Mouse (Mus musculus) forebrain, embryonic 11.5 days (tissue): ENCODE results near the gene 2310061I04Rik. TPM values are rescaled to one million over a fixed set of nuclear protein-coding genes. Genes with fewer than 3 reads are reported as not detected.

Source experiments
- ATAC-seq: fragments of 200-750 bp; cut with Nextera tagmentation; replicated peaks from 2 replicates; pipeline ENCODE4 v1.8.0; 2017; ENCODE audit warnings: moderate TSS enrichment; ENCODE audit not compliant: low FRiP score
- DNase-seq: peaks from one replicate; pipeline ENCODE4 v3.0.0-alpha.2; 2017; ENCODE audit warnings: low spot score
- H3K27ac ChIP-seq: fragments of 300-500 bp; sonication (generic); 2 replicates; pipeline ENCODE4 v1.5.1; 2014; ENCODE audit warnings: low read depth, low read length
- H3K27me3 ChIP-seq: fragments of 300-500 bp; sonication (generic); 2 replicates; pipeline ENCODE4 v1.6.1; 2014; ENCODE audit warnings: mild to moderate bottlenecking, low read length, mixed read lengths; ENCODE audit not compliant: control insufficient read depth, insufficient read depth
- H3K36me3 ChIP-seq: fragments of 300-500 bp; sonication (generic); 2 replicates; pipeline ENCODE4 v1.6.1; 2014; ENCODE audit warnings: mild to moderate bottlenecking, low read length, moderate library complexity, mixed read lengths; ENCODE audit not compliant: control insufficient read depth, insufficient read depth
- H3K4me1 ChIP-seq: fragments of 300-500 bp; sonication (generic); replicated peaks from 2 replicates; pipeline ENCODE4 v1.6.1; 2014; ENCODE audit warnings: low read length, mixed read lengths; ENCODE audit not compliant: control insufficient read depth, insufficient read depth
- H3K4me2 ChIP-seq: fragments of 300-500 bp; sonication (generic); 2 replicates; pipeline ENCODE4 v1.6.1; 2014; ENCODE audit warnings: low read depth, mild to moderate bottlenecking, low read length, moderate library complexity, mixed read lengths; ENCODE audit not compliant: severe bottlenecking
- H3K4me3 ChIP-seq: fragments of 300-500 bp; sonication (generic); 2 replicates; pipeline ENCODE4 v1.5.1; 2014; ENCODE audit warnings: low read depth, low read length
- H3K9ac ChIP-seq: fragments of 300-500 bp; sonication (generic); 2 replicates; pipeline ENCODE4 v1.6.1; 2014; ENCODE audit warnings: low read length
- H3K9me3 ChIP-seq: fragments of 300-500 bp; sonication (generic); 2 replicates; pipeline ENCODE4 v1.6.1; 2016; ENCODE audit warnings: low read length, mixed read lengths; ENCODE audit not compliant: control insufficient read depth
- WGBS: fragments of 180-500 bp; shearing (Covaris S2); extraction: QIAGEN DNeasy Blood & Tissue Kit; methylation state at CpG from one replicate; pipeline ENCODE4 v1.1.7; 2014; 5-methylcytosine and 5-hydroxymethylcytosine counted together
- polyA plus RNA-seq: library from polyadenylated mRNA; unstranded; fragments of >200 nt; fragmentation: Nextera tagmentation; extraction: Ambion mirVana; gene quantifications from 2 replicates; pipeline ENCODE4 v1.2.1, GENCODE M21; 2014

Gene 2310061I04Rik
- polyA plus RNA-seq, 1 experiment from 2014 or later = 26.9 TPM

DNA sequence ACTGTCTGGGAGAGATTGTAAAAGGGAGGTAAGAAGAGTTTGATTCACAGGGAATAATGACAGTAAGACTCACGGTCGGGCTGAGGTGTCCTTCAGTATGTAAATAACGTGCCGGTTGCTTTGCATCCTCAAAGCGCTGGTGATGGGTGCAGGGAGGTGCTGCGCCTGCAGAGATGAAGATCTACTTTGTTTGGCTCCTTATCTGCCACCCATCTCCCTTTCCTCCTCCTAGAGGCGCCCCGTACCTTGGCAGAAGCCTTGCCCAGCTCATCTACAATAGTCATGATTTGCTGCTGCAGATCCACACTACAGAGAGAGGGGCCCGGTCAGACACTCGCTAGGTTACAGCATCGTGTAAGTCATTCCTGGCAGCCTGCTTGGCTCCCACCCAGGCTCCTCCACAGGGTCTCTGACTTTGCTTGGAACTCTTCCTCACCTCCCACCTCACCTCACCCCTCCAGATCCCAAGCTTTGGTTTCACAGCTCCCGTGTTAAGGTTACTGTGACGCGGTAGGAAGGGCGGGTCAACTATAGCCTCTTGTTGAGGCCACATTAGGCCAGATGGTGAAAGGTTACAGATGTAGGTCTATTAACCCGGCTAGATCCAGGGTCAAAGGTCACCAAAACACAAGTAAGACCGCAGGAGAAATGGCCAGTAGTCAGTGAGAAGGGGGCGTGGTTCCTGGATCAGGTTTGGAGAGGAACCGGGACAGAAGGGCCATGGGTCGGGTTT lies 12.1 kb upstream of the 2310061I04Rik start:
- Histone ChIP-seq H3K27ac (peak overlapping the region; percentile 68), H3K27me3 (no peaks in the 10 kb centered on the region), H3K4me3 (peak overlapping the region; percentile 73), H3K9me3 (no peaks in the 10 kb centered on the region), H3K36me3 (peaks cover 3% of the 10 kb centered on the region; the same call in 1 of the 2 replicates), H3K4me2 (peak overlapping the region; percentile 79), H3K4me1 (peaks cover 5% of the 10 kb centered on the region; the same call in 1 of the 2 replicates), H3K9ac (peak overlapping the region; percentile 78)
- 28% methylated on average over 20 of the region's 20 CpGs for WGBS
- DNase-seq = no peak
- peak; percentile 40; the same call in 1 of the 2 replicates for ATAC-seq

GRCm38 (mm10) chr17:35907609-35908008 lies 10.4 kb upstream of the 2310061I04Rik start:
- DNase-seq (no peak), ATAC-seq (no peak)
- 80% methylated on average over 2 of the region's 2 CpGs for WGBS
- no peaks in the 10 kb centered on the region for H3K9me3 ChIP-seq
- peaks cover 5% of the 10 kb centered on the region; the same call in 1 of the 2 replicates for H3K4me1 ChIP-seq
- no peak overlapping the region for H3K27ac ChIP-seq
- H3K4me3 ChIP-seq = no peak overlapping the region
- H3K36me3 ChIP-seq = peaks cover 6% of the 10 kb centered on the region; the same call in 1 of the 2 replicates
- no peaks in the 10 kb centered on the region for H3K27me3 ChIP-seq
- H3K9ac ChIP-seq = no peak overlapping the region
- H3K4me2 ChIP-seq = no peak overlapping the region

DNA sequence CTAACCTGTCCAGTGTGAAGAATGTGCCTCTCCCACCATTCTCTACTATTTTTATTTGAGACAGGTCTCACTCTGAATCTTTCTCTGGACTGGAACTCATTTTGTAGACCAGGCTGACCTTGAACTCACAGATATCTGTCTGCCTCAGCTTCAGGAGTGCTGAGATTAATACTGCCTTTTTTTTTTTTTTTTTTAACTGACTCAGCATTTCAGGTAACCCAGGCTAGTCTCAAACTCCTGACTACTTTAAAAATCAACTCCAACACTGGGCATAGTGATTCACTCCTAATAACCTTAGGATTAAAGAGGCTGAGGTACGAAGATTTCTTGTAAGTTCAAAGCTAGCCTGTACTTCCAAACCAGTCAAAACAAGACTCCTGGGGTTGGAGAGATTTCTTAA lies 8.4 kb upstream of the 2310061I04Rik start:
- ATAC-seq (no peak), DNase-seq (no peak)
- H3K36me3 ChIP-seq = peaks cover 5% of the 10 kb centered on the region; the same call in 1 of the 2 replicates
- no peak overlapping the region for H3K27ac ChIP-seq
- H3K27me3 ChIP-seq = no peaks in the 10 kb centered on the region
- no peak overlapping the region for H3K9ac ChIP-seq
- H3K4me3 ChIP-seq = no peak overlapping the region
- peaks cover 5% of the 10 kb centered on the region; the same call in 1 of the 2 replicates for H3K4me1 ChIP-seq
- no peaks in the 10 kb centered on the region for H3K9me3 ChIP-seq
- no peak overlapping the region for H3K4me2 ChIP-seq
- 95% methylated on average over 1 of the region's 1 CpGs for WGBS

DNA sequence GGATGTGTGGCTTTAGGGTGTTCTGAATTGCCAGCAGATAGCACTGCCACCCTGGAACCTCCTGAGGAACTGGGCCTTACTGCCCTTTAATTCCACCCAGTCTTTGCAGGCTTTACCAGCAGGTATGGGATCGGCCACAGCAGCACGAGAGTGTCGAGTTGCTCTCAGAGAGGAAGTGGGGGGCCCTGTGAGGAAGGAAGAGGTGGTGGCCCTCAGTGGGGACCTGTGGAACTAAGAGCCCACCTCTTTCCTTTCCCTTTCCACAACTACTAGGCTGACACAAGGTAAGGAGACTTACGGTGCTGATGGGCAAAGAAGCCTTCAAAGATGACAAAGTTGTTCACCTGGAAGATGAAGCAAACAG lies 6.7 kb upstream of the 2310061I04Rik start:
- no peaks in the 10 kb centered on the region for H3K27me3 ChIP-seq
- no peak for DNase-seq
- no peaks in the 10 kb centered on the region for H3K9me3 ChIP-seq
- ATAC-seq = no peak
- no peak overlapping the region for H3K4me3 ChIP-seq
- 88% methylated on average over 4 of the region's 4 CpGs for WGBS
- no peak overlapping the region for H3K9ac ChIP-seq
- H3K4me1 ChIP-seq = peaks cover 3% of the 10 kb centered on the region; the same call in 1 of the 2 replicates
- no peak overlapping the region for H3K27ac ChIP-seq
- no peak overlapping the region for H3K4me2 ChIP-seq
- peaks cover 5% of the 10 kb centered on the region; the same call in 1 of the 2 replicates for H3K36me3 ChIP-seq

GRCm38 (mm10) chr17:35903343-35903991 lies 6.2 kb upstream of the 2310061I04Rik start:
- DNase-seq (no peak), ATAC-seq (no peak)
- Histone ChIP-seq H3K27ac (no peak overlapping the region), H3K4me3 (no peak overlapping the region), H3K4me1 (no peaks in the 10 kb centered on the region), H3K4me2 (no peak overlapping the region), H3K36me3 (peaks cover 5% of the 10 kb centered on the region; the same call in 1 of the 2 replicates), H3K9ac (no peak overlapping the region), H3K27me3 (no peaks in the 10 kb centered on the region), H3K9me3 (no peaks in the 10 kb centered on the region)
- WGBS = 92% methylated on average over 9 of the region's 9 CpGs

- 82% methylated on average over 3 of the region's 3 CpGs for WGBS
- Histone ChIP-seq H3K27me3 (no peaks in the 10 kb centered on the region), H3K36me3 (peaks cover 5% of the 10 kb centered on the region; the same call in 1 of the 2 replicates), H3K9me3 (no peaks in the 10 kb centered on the region), H3K9ac (no peak overlapping the region), H3K4me1 (peaks cover 3% of the 10 kb centered on the region), H3K4me3 (no peak overlapping the region), H3K4me2 (no peak overlapping the region), H3K27ac (no peak overlapping the region)
- ATAC-seq = no peak
- DNase-seq = no peak
Measured at GRCm38 (mm10) chr17:35900636-35901035, 3.4 kb upstream of the 2310061I04Rik start.

DNA sequence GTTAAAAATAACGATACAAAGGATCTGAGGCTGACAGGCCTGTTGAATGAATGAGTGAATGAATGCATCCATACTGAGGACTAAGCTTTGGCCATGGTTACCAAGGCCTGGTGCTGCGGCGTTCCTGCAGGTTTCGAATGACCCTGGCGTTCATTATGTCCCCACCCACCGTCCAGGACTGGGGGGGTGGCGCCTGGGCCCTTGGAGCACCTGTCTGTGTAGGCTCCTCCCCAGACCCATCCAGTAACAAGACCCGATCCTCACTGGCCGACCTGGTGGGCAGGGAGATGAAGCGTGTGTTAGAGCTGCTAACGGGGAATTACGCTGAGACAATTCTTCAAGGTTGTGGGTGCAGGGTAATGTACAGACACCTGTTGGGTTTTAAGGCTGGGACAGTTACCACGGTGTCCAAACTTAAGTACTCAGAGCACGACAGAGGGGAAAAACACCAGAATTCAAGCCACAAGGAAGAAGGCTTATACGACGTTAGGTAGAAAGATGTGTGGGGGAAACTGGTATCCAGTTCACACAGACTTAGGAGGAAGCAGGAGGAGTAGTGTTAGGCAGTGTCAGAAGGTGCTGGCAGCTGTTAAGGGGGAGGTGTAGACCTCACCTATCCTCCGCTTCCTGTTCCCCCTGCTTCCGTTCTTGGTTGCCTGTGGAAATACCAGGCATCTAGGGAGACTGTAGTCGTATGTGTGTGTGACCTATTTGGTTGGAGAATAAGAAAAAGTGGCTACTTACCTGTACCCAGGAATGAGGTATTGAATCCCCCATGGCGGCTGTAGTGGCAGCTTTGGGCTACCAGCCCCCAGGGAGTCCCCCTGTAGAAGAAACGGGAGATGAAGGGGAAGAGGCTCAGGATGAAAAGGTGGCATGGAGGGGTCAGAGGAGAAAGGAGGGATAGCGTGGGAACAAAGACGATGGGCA lies 678 bp upstream of the 2310061I04Rik start:
- ATAC-seq = peak; percentile 51
- DNase-seq = peak; percentile 63

GRCm38 (mm10) chr17:35887725-35888124 lies 9.5 kb downstream of the 2310061I04Rik start:
- Histone ChIP-seq H3K27me3 (no peaks in the 10 kb centered on the region), H3K9ac (no peak overlapping the region), H3K4me1 (no peaks in the 10 kb centered on the region), H3K9me3 (no peaks in the 10 kb centered on the region), H3K4me3 (no peak overlapping the region), H3K27ac (no peak overlapping the region), H3K4me2 (no peak overlapping the region), H3K36me3 (peaks cover 32% of the 10 kb centered on the region)
- 87% methylated on average over 15 of the region's 17 CpGs for WGBS
- DNase-seq (no peak), ATAC-seq (no peak)

More for the DNA sequence above, 678 bp upstream of the 2310061I04Rik start:
- Histone ChIP-seq H3K27me3 (no peaks in the 10 kb centered on the region), H3K4me3 (peak overlapping the region; percentile 72), H3K4me2 (peak overlapping the region; percentile 99; the same call in 1 of the 2 replicates), H3K4me1 (peaks cover 3% of the 10 kb centered on the region), H3K9ac (peak overlapping the region; percentile 30; the same call in 1 of the 2 replicates), H3K27ac (no peak overlapping the region; the same call in 1 of the 2 replicates), H3K9me3 (no peaks in the 10 kb centered on the region), H3K36me3 (peaks cover 4% of the 10 kb centered on the region)
- WGBS = 43% methylated on average over 23 of the region's 23 CpGs
